Mouse (Mus musculus) bone marrow macrophage, adult 2 months (primary cell): ENCODE measurements around the gene Pcyt2. TPM values are rescaled to one million over a fixed set of nuclear protein-coding genes. Genes with fewer than 3 reads are reported as not detected.
A peak's percentile ranks its signal among the peaks of the same experiment; 100 is the strongest.

Experiments
- H3K27ac ChIP-seq: 2 replicates; pipeline ENCODE4 v1.5.1; 2012; ENCODE audit warnings: low read depth, low read length; ENCODE audit not compliant: insufficient read depth
- H3K4me1 ChIP-seq: 2 replicates; pipeline ENCODE4 v1.6.1; 2012; ENCODE audit warnings: low read length; ENCODE audit not compliant: control insufficient read depth, insufficient read depth
- H3K4me3 ChIP-seq: 2 replicates; pipeline ENCODE4 v1.5.1; 2012; ENCODE audit warnings: mild to moderate bottlenecking, low read length, moderate library complexity; ENCODE audit not compliant: insufficient read depth
- CTCF ChIP-seq: IDR thresholded peaks from 2 replicates; pipeline ENCODE4 v1.5.1; 2012; ENCODE audit warnings: low read depth, mild to moderate bottlenecking, low read length, moderate library complexity
- POLR2A ChIP-seq: IDR thresholded peaks from 2 replicates; pipeline ENCODE4 v1.6.1; 2012; ENCODE audit warnings: mild to moderate bottlenecking, low read depth, low read length, borderline replicate concordance
- polyA plus RNA-seq: library from polyadenylated mRNA; stranded (reverse); fragments of >200 nt; gene quantifications from 2 replicates; pipeline ENCODE4 v1.2.4, GENCODE M21; 2012; ENCODE audit not compliant: missing spikeins, insufficient read depth, insufficient read length

Pcyt2 gene
- polyA plus RNA-seq, 1 experiment = 52.4 TPM

DNA sequence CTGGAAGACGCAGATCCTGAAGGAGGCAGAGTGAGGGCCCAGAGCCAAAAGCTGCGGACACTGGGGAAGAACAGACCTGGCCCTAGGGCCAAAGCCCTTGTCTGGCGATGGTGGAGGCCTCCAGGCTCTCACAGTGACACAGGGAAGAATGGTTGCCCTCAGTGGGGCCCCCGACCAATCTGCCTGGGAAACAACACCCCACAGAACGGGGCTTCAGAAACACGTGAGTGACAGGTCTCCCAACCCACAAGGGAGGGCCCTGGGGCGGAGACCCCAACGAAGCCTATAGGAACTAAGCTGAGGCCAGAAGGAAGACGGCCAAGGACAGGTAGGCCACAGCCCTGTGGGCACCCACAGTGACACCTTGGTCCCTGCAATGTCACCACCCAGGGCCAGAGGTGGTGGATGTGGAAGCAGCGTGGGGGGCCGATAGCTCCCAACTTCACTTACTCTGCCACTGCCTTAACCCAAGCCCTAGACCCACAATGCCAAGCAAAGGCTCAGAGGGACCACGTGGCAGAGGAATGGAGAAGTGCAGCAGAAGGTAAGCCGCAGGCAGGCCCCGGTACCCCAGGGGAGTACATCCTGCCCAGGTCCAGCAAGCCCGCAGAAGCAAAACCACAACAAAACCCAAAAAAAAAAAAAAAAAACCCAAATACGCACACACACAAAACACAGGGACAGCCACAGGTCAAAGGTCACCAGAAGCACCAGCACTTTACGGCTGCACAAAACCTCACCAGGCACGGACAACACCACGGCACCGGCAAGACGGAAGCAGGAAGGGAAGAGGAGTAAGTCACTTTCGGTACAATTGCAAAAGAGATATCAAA lies 9.9 kb upstream of the Pcyt2 start:
- peak overlapping the region; percentile 30 for H3K4me3 ChIP-seq
- H3K4me1 ChIP-seq = peaks cover 43% of the 10 kb centered on the region

GRCm38 (mm10) chr11:120626785-120627467 lies 9.2 kb upstream of the Pcyt2 start:
- no peak overlapping the region for H3K4me3 ChIP-seq
- no peak for TF ChIP-seq CTCF
- no peak for TF ChIP-seq POLR2A
- H3K4me1 ChIP-seq = peaks cover 43% of the 10 kb centered on the region
- H3K27ac ChIP-seq = peak overlapping the region; percentile 50; the same call in 1 of the 2 replicates

More for the DNA sequence above, 9.9 kb upstream of the Pcyt2 start:
- peak overlapping the region; percentile 50 for H3K27ac ChIP-seq
- TF ChIP-seq CTCF (no peak), POLR2A (no peak)

DNA sequence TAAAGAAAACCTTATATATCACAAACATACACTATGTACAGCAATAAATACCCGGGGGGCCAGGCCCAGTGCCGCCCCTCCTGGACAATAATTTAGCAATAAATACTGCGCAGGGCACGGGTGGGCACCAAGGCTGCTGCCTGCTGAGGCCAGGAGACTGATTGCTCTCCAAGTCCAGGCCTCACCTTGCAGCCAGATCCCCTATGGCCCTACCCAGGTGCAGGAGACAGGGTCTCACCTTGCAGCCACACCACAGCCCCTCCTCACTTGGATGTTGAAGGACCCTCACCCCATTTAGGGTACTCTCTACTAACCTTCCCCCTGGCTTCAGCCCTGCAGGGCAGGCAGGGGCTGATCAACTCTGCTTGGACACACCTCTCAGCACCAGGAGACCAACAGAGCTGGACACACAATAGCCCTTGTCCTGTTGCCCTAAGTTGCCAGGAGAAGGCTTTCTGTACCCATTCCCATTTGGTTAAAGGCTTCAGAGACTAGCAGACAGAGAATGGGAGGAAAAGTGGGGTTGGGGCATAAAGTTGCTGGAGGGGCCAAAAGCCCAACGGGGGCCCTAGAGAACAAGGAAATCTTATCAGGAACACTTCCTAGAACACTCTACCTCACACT lies 7.5 kb upstream of the Pcyt2 start, which contains the start of gene Sirt7:
Gene Sirt7, minus strand, starts transcription at position 89 of the 624 bp plus-strand sequence.
- Histone ChIP-seq H3K4me1 (peaks cover 40% of the 10 kb centered on the region), H3K4me3 (peak within 1 kb of the TSS; percentile 72)

GRCm38 (mm10) chr11:120624680-120625111 lies 7.0 kb upstream of the Pcyt2 start:
- TF ChIP-seq CTCF (no peak), POLR2A (no peak)
- peak overlapping the region; percentile 56 for H3K27ac ChIP-seq
- H3K4me3 ChIP-seq = peak overlapping the region; percentile 72
- peaks cover 39% of the 10 kb centered on the region for H3K4me1 ChIP-seq

More for the DNA sequence above, 7.5 kb upstream of the Pcyt2 start, which contains the start of gene Sirt7:
- peak within 1 kb of the TSS; percentile 56 for H3K27ac ChIP-seq
- TF ChIP-seq CTCF (no peak), POLR2A (no peak)

- peak overlapping the region; percentile 56 for H3K27ac ChIP-seq
- TF ChIP-seq POLR2A (no peak), CTCF (no peak; the same call in 1 of the 2 replicates)
- peak overlapping the region; percentile 72 for H3K4me3 ChIP-seq
- peaks cover 38% of the 10 kb centered on the region for H3K4me1 ChIP-seq
These were observed 6.4 kb upstream of the Pcyt2 start for GRCm38 (mm10) chr11:120623961-120624679.

DNA sequence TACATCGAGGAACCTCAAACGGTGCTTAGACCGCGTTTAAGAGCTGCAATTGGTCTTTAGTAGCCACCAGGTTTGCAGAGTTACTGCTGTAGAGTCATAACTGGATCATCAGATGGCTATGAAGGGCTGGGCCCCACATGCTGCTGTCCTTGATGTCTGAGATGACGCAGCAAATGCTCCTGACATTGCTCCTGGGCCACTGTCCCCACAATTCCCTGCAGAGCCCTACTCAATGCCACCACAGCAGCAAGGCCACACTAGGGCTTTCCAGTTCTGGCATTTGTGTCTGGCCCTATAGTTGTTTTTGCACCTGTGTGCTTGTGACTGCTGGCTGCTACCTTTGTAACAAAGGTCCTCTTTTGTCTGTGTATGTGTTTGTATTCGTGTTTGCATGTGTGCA lies 5.1 kb upstream of the Pcyt2 start:
- no peak overlapping the region for H3K4me3 ChIP-seq
- H3K27ac ChIP-seq = no peak overlapping the region
- no peak for TF ChIP-seq POLR2A
- no peak for TF ChIP-seq CTCF
- H3K4me1 ChIP-seq = peaks cover 31% of the 10 kb centered on the region

- H3K4me1 ChIP-seq = peaks cover 18% of the 10 kb centered on the region
- no peak for TF ChIP-seq CTCF
- TF ChIP-seq POLR2A = no peak
- no peak overlapping the region for H3K27ac ChIP-seq
- no peak overlapping the region for H3K4me3 ChIP-seq
These were observed 2.5 kb upstream of the Pcyt2 start for GRCm38 (mm10) chr11:120620195-120620594.

GRCm38 (mm10) chr11:120618619-120619535 lies 1.1 kb upstream of the Pcyt2 start:
- Histone ChIP-seq H3K4me1 (peaks cover 18% of the 10 kb centered on the region), H3K27ac (no peak overlapping the region), H3K4me3 (no peak overlapping the region)
- TF ChIP-seq CTCF = no peak
- TF ChIP-seq POLR2A = no peak
